In the genomic region with DNA sequence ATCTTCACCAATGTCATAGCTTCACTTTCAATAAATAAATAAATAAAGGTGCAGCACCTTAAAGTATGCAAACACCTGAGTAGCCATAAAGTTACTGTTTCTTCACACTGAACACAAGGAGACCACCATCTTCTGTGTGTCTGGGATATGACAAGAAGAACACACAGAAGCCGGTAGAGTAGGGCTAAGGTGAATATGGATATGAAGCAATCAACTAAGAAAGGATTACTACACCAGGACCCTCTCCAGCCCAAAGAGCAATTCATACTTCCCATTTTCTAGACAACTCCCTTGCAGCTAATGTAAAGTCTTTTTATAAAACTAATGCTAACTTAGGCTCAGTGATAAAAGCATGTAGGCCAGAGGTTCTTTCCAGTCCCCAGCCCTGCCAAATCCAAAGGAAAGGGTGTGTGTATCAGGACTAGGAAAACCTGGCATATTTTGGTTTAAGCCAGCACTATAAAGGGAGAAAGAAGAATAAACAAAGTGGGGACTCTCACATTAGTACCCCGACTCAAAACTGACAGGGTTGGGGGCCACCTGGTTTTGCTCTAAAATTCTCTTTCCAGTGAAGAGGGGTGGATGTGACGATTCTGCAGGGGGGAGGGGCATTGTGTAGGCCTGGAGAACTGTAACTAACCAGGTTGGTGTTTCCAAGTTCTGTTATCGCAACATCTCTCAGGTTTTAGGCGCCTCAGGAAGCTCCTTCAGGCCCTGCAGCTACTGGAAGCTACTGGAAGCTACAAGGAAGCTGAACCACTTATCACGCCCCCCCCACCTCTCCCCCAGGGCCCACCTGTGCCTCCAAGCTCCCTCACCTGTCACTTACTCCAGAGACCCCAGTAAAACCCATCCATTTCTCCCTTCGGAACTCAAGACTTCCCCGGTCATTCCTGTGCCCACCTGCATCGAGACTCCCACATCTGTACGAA, we compare ENCODE assay signal across 8 mouse cellular contexts. TPM values are rescaled to one million over a fixed set of nuclear protein-coding genes. Genes with fewer than 3 reads are reported as not detected.
DNase-seq lines count a peak whose midpoint lies in the region; ATAC-seq and TF ChIP-seq lines count a peak whose summit lies in the region.

No protein-coding gene starts in this region.

- peak overlapping the region; percentile 54 for H3K4me2 ChIP-seq in forebrain, embryonic 11.5 days (ENCODE audit: low read depth, low read length, severe bottlenecking)
- H3K4me2 ChIP-seq in hindbrain, embryonic 15.5 days, result peak overlapping the region; percentile 83
- H3K4me2 ChIP-seq in liver, embryonic 16.5 days (ENCODE audit: low read depth, low read length), result peak overlapping the region; percentile 87
- H3K4me2 ChIP-seq in neural tube, embryonic 14.5 days (ENCODE audit: low read depth, low read length), result peak overlapping the region; percentile 80

- 55% methylated on average over 10 of the region's 10 CpGs for WGBS in spleen, adult 2 months
- WGBS in forebrain, embryonic 11.5 days, result 59% methylated on average over 10 of the region's 10 CpGs
- 57% methylated on average over 10 of the region's 10 CpGs for WGBS in hindbrain, embryonic 15.5 days
- 20% methylated on average over 10 of the region's 10 CpGs for WGBS in liver, embryonic 16.5 days (ENCODE audit: insufficient replicate concordance)
- WGBS in neural tube, embryonic 14.5 days, result 56% methylated on average over 10 of the region's 10 CpGs

- no peak for TF ChIP-seq CTCF in spleen, adult 2 months (IDR thresholded peaks at IDR 0.05; ENCODE audit: extremely low read depth, insufficient read depth, insufficient read length, insufficient replicate concordance)

- no peak overlapping the region for H3K27ac ChIP-seq in spleen, adult 2 months (ENCODE audit: insufficient read depth, low read length)
- H3K27ac ChIP-seq in forebrain, embryonic 11.5 days (ENCODE audit: low read depth, low read length), result no peak overlapping the region
- peak overlapping the region; percentile 96 for H3K27ac ChIP-seq in hindbrain, embryonic 15.5 days (replicated peaks)
- peak overlapping the region; percentile 75 for H3K27ac ChIP-seq in liver, embryonic 16.5 days (ENCODE audit: low read length)
- no peak overlapping the region; the same call in 1 of the 2 replicates for H3K27ac ChIP-seq in neural tube, embryonic 14.5 days (ENCODE audit: low read depth, low read length)

- H3K4me1 ChIP-seq in spleen, adult 2 months (ENCODE audit: control insufficient read depth, insufficient read depth, insufficient read length), result peaks cover 6% of the 10 kb centered on the region
- H3K4me1 ChIP-seq in forebrain, embryonic 11.5 days (replicated peaks; ENCODE audit: control insufficient read depth, insufficient read depth, low read length), result no peaks in the 10 kb centered on the region
- peaks cover 29% of the 10 kb centered on the region for H3K4me1 ChIP-seq in hindbrain, embryonic 15.5 days (replicated peaks)
- H3K4me1 ChIP-seq in liver, embryonic 16.5 days (ENCODE audit: control insufficient read depth, low read depth, low read length), result peaks cover 24% of the 10 kb centered on the region
- peaks cover 11% of the 10 kb centered on the region for H3K4me1 ChIP-seq in neural tube, embryonic 14.5 days (ENCODE audit: control insufficient read depth, insufficient read depth, low read length)

- TF ChIP-seq POLR2A in spleen, adult 2 months (IDR thresholded peaks at IDR 0.05; ENCODE audit: low read depth, low read length), result no peak

- peak; percentile 6 for ATAC-seq in forebrain, embryonic 11.5 days (replicated peaks; ENCODE audit: low FRiP score)
- ATAC-seq in hindbrain, embryonic 15.5 days (ENCODE audit: low FRiP score, low read depth), result no peak; the same call in 1 of the 2 replicates
- ATAC-seq in liver, embryonic 16.5 days (ENCODE audit: low read depth), result no peak
- 0 out of 2 replicates have a peak, but pooled peaks have one; percentile 1 for ATAC-seq in neural tube, embryonic 14.5 days (ENCODE audit: low read depth)
- ATAC-seq in frontal cortex, adult (ENCODE audit: low TSS enrichment), result no peak

- H3K4me3 ChIP-seq in spleen, adult 2 months (ENCODE audit: extremely low read depth, insufficient read depth, insufficient read length), result peak overlapping the region; percentile 74
- peak overlapping the region; percentile 74 for H3K4me3 ChIP-seq in forebrain, embryonic 11.5 days (ENCODE audit: low read depth, low read length)
- H3K4me3 ChIP-seq in hindbrain, embryonic 15.5 days, result peak overlapping the region; percentile 96
- peak overlapping the region; percentile 84 for H3K4me3 ChIP-seq in liver, embryonic 16.5 days (ENCODE audit: low read depth, low read length)
- H3K4me3 ChIP-seq in neural tube, embryonic 14.5 days (ENCODE audit: low read depth, low read length), result peak overlapping the region; percentile 74

- no peak for DNase-seq in spleen, adult 2 months (ENCODE audit: low read depth in 1 of 2, low spot score in 2 of 2)
- DNase-seq in spleen, postnatal 14 days (ENCODE audit: low spot score in 2 of 2), result no peak
- no peak for DNase-seq in forebrain, embryonic 11.5 days (ENCODE audit: low spot score)
- no peak for DNase-seq in embryo, embryonic 11 days

- H3K27me3 ChIP-seq in spleen, adult 2 months (ENCODE audit: control insufficient read depth, insufficient read depth, low read length), result no peaks in the 10 kb centered on the region
- H3K27me3 ChIP-seq in forebrain, embryonic 11.5 days (ENCODE audit: control insufficient read depth, insufficient read depth, low read length), result no peaks in the 10 kb centered on the region
- no peaks in the 10 kb centered on the region for H3K27me3 ChIP-seq in hindbrain, embryonic 15.5 days
- H3K27me3 ChIP-seq in liver, embryonic 16.5 days (ENCODE audit: control insufficient read depth, insufficient read depth, low read depth, low read length), result no peaks in the 10 kb centered on the region
- H3K27me3 ChIP-seq in neural tube, embryonic 14.5 days (ENCODE audit: control insufficient read depth, insufficient read depth, low read length), result no peaks in the 10 kb centered on the region

- peak overlapping the region; percentile 75 for H3K9ac ChIP-seq in forebrain, embryonic 11.5 days (ENCODE audit: low read length)
- peak overlapping the region; percentile 97 for H3K9ac ChIP-seq in hindbrain, embryonic 15.5 days
- H3K9ac ChIP-seq in liver, embryonic 16.5 days (ENCODE audit: low read depth, low read length), result peak overlapping the region; percentile 83
- peak overlapping the region; percentile 74 for H3K9ac ChIP-seq in neural tube, embryonic 14.5 days (replicated peaks; ENCODE audit: low read depth, low read length)

- H3K9me3 ChIP-seq in forebrain, embryonic 11.5 days (ENCODE audit: control insufficient read depth, low read length), result no peaks in the 10 kb centered on the region
- H3K9me3 ChIP-seq in hindbrain, embryonic 15.5 days, result no peaks in the 10 kb centered on the region
- no peaks in the 10 kb centered on the region for H3K9me3 ChIP-seq in liver, embryonic 16.5 days (replicated peaks; ENCODE audit: control insufficient read depth, low read length)
- H3K9me3 ChIP-seq in neural tube, embryonic 14.5 days (ENCODE audit: control insufficient read depth, low read length), result no peaks in the 10 kb centered on the region

- no peaks in the 10 kb centered on the region for H3K36me3 ChIP-seq in spleen, adult 2 months (ENCODE audit: control insufficient read depth, insufficient read depth, low read length)
- H3K36me3 ChIP-seq in forebrain, embryonic 11.5 days (ENCODE audit: control insufficient read depth, insufficient read depth, low read length), result no peaks in the 10 kb centered on the region
- peaks cover 15% of the 10 kb centered on the region for H3K36me3 ChIP-seq in hindbrain, embryonic 15.5 days
- H3K36me3 ChIP-seq in liver, embryonic 16.5 days (ENCODE audit: control insufficient read depth, insufficient read depth), result peaks cover 7% of the 10 kb centered on the region
- H3K36me3 ChIP-seq in neural tube, embryonic 14.5 days (ENCODE audit: control insufficient read depth, insufficient read depth, low read length), result peaks cover 12% of the 10 kb centered on the region; the same call in 1 of the 2 replicates

RNA-seq across cellular contexts. Expression of a gene that starts 1.2 kb away (rescaled TPM):
- polyA plus RNA-seq in spleen, adult 2 months (2012; rRNA removed), result 48.8 and 55.4 TPM in 2 replicates
- polyA plus RNA-seq in forebrain, embryonic 11.5 days (2014; fragmentation: Nextera tagmentation; extraction: Ambion mirVana), result 68.8 and 68.9 TPM in 2 replicates
- polyA plus RNA-seq in hindbrain, embryonic 15.5 days (2015; fragmentation: Nextera tagmentation; extraction: Ambion mirVana), result 137 and 143 TPM in 2 replicates
- polyA plus RNA-seq in liver, embryonic 16.5 days (2015; fragmentation: Nextera tagmentation; extraction: Ambion mirVana), result 19.3 and 20.5 TPM in 2 replicates
- 149 and 173 TPM in 2 replicates for polyA plus RNA-seq in neural tube, embryonic 14.5 days (2014; fragmentation: Nextera tagmentation; extraction: Ambion mirVana)

Comparison
In these comparisons a context has a peak if more than half of its experiments do, and no peak if none do; other contexts are left out.
1. H3K27ac ChIP-seq: peak in hindbrain, embryonic 15.5 days (single experiment) and liver, embryonic 16.5 days (single experiment); none in spleen, adult 2 months (single experiment), forebrain, embryonic 11.5 days (single experiment) and neural tube, embryonic 14.5 days (single experiment).
2. ATAC-seq: peak in forebrain, embryonic 11.5 days (single experiment) and neural tube, embryonic 14.5 days (single experiment); none in hindbrain, embryonic 15.5 days (single experiment), liver, embryonic 16.5 days (single experiment) and frontal cortex, adult (single experiment).
3. Peak in every context shown above with its lines, with median percentiles within 50 percentile points of each other: H3K4me3 ChIP-seq, H3K4me2 ChIP-seq and H3K9ac ChIP-seq.